Mouse (Mus musculus) E14TG2a.4 (cell line): Measurements from ENCODE around the gene Cbx7.

Experiments
- CTCF ChIP-seq: conservative IDR thresholded peaks from 2 replicates; pipeline ENCODE4 v1.5.1; 2014; ENCODE audit warnings: low read length
- POU5F1 ChIP-seq: IDR thresholded peaks from 2 replicates; pipeline ENCODE4 v1.6.1; 2014; ENCODE audit warnings: low read length, borderline replicate concordance

- TF ChIP-seq CTCF (no peak), POU5F1 (no peak)
Measured at GRCm38 (mm10) chr15:79933670-79934514, 37.0 kb downstream of the Cbx7 start.
